In genomic region chr10:79781139-79781538, GRCm38 (mm10) we compare ENCODE assay signal across 9 mouse cellular contexts. TPM values are rescaled to one million over a fixed set of nuclear protein-coding genes. Genes with fewer than 3 reads are reported as not detected.
DNase-seq lines count a peak whose midpoint lies in the region; ATAC-seq and TF ChIP-seq lines count a peak whose summit lies in the region.
"Had no signal": no experiment of that assay in that cellular context is flagged by ENCODE, and none has a peak within 500 bp of the region (broad histone marks: within the 10 kb centered on the region; RNA-seq: fewer than 3 reads in every experiment).

No protein-coding gene starts in this region.

- no peak overlapping the region for H3ac ChIP-seq in myocyte (ENCODE audit: control insufficient read depth, insufficient read length)

- H3K9ac ChIP-seq in liver, adult 2 months (ENCODE audit: low read depth, low read length): 0 out of 2 replicates have a peak overlapping the region, but pooled peaks have one; percentile 12
- no peak overlapping the region for H3K9ac ChIP-seq in embryonic facial prominence, embryonic 15.5 days
- H3K9ac ChIP-seq in intestine, embryonic 15.5 days: no peak overlapping the region

- DNase-seq in liver, adult 2 months (ENCODE audit: extremely low read depth, low read depth, low spot score): no peak
- no peak for DNase-seq in liver
- no peak for DNase-seq in ovary, postnatal 36 days (ENCODE audit: low spot score)
- DNase-seq in ovary, postnatal 14 days (ENCODE audit: low spot score): no peak
- no peak for DNase-seq in spleen, postnatal 14 days (ENCODE audit: low spot score in 2 of 2)

- H3K9me3 ChIP-seq in embryonic facial prominence, embryonic 15.5 days (replicated peaks): no peaks in the 10 kb centered on the region
- no peaks in the 10 kb centered on the region for H3K9me3 ChIP-seq in intestine, embryonic 15.5 days

- no peak for TF ChIP-seq CTCF in liver, adult 2 months (IDR thresholded peaks at IDR 0.05; ENCODE audit: low read depth, low read length)

- peak overlapping the region; percentile 87 for H3K4me2 ChIP-seq in embryonic facial prominence, embryonic 15.5 days (replicated peaks)
- peak overlapping the region; percentile 82 for H3K4me2 ChIP-seq in intestine, embryonic 15.5 days (replicated peaks)
- H3K4me2 ChIP-seq in myocyte (ENCODE audit: low read depth): peak overlapping the region; percentile 83

- whole genome bisulfite sequencing in liver, adult 2 months: 32% methylated on average over 21 of the region's 21 CpGs
- WGBS in embryonic facial prominence, embryonic 15.5 days: 28% methylated on average over 21 of the region's 21 CpGs
- WGBS in intestine, embryonic 15.5 days: 29% methylated on average over 21 of the region's 21 CpGs

- no peaks in the 10 kb centered on the region for H3K27me3 ChIP-seq in liver, adult 2 months (ENCODE audit: control insufficient read depth, insufficient read depth, low read length)
- H3K27me3 ChIP-seq in embryonic facial prominence, embryonic 15.5 days: peaks cover 13% of the 10 kb centered on the region
- H3K27me3 ChIP-seq in intestine, embryonic 15.5 days (replicated peaks): no peaks in the 10 kb centered on the region
- no peaks in the 10 kb centered on the region for H3K27me3 ChIP-seq in myocyte (ENCODE audit: control insufficient read depth, insufficient read depth, insufficient read length)

- no peaks in the 10 kb centered on the region for H3K36me3 ChIP-seq in liver, adult 2 months (ENCODE audit: control insufficient read depth, insufficient read depth, low read length)
- no peaks in the 10 kb centered on the region for H3K36me3 ChIP-seq in embryonic facial prominence, embryonic 15.5 days
- H3K36me3 ChIP-seq in intestine, embryonic 15.5 days: no peaks in the 10 kb centered on the region
- no peaks in the 10 kb centered on the region for H3K36me3 ChIP-seq in myocyte (ENCODE audit: control insufficient read depth, insufficient read depth)

- H3K79me2 ChIP-seq in liver, adult 2 months (ENCODE audit: control insufficient read depth, insufficient read depth, low read length): no peaks in the 10 kb centered on the region
- no peaks in the 10 kb centered on the region for H3K79me2 ChIP-seq in myocyte (ENCODE audit: control insufficient read depth, insufficient read depth)

- H3K27ac ChIP-seq in liver, adult 2 months (replicated peaks; ENCODE audit: insufficient read depth, low read depth, low read length): no peak overlapping the region
- no peak overlapping the region; the same call in 1 of the 2 replicates for H3K27ac ChIP-seq in embryonic facial prominence, embryonic 15.5 days (replicated peaks)
- H3K27ac ChIP-seq in intestine, embryonic 15.5 days: no peak overlapping the region

- H3K4me3 ChIP-seq in liver, adult 2 months (ENCODE audit: insufficient read depth, low read depth, low read length): no peak overlapping the region
- H3K4me3 ChIP-seq in embryonic facial prominence, embryonic 15.5 days (replicated peaks): peak overlapping the region; percentile 48
- H3K4me3 ChIP-seq in intestine, embryonic 15.5 days (replicated peaks): peak overlapping the region; percentile 46
- H3K4me3 ChIP-seq in myocyte: peak overlapping the region; percentile 12

- no peak for TF ChIP-seq POLR2A in liver, adult 2 months (IDR thresholded peaks at IDR 0.05; ENCODE audit: extremely low read depth, insufficient read depth, low read length)
- TF ChIP-seq POLR2A in myocyte (IDR thresholded peaks at IDR 0.05; ENCODE audit: insufficient read length, low read depth): no peak

- ATAC-seq in embryonic facial prominence, embryonic 15.5 days (ENCODE audit: insufficient number of reproducible peaks, low FRiP score, low TSS enrichment, low read depth): no peak
- no peak for ATAC-seq in intestine, embryonic 15.5 days

- H3K4me1 ChIP-seq in liver, adult 2 months (ENCODE audit: control insufficient read depth, insufficient read depth, low read length): no peaks in the 10 kb centered on the region; the same call in 1 of the 2 replicates
- peaks cover 38% of the 10 kb centered on the region for H3K4me1 ChIP-seq in embryonic facial prominence, embryonic 15.5 days
- peaks cover 42% of the 10 kb centered on the region for H3K4me1 ChIP-seq in intestine, embryonic 15.5 days (replicated peaks)

TF ChIP-seq in myocyte, 11 proteins besides CTCF, POLR2A, EP300 and RAD21:
- TF ChIP-seq MAX (IDR thresholded peaks at IDR 0.05; ENCODE audit: low read depth) (no peak), TCF12 (IDR thresholded peaks at IDR 0.05; ENCODE audit: insufficient read depth, poor library complexity, severe bottlenecking) (no peak), REST (IDR thresholded peaks at IDR 0.05; ENCODE audit: insufficient read depth, insufficient read length) (no peak), SRF (IDR thresholded peaks at IDR 0.05; ENCODE audit: control insufficient read depth, insufficient read length, low read depth) (no peak), CEBPB (IDR thresholded peaks at IDR 0.05; ENCODE audit: insufficient read depth, poor library complexity, severe bottlenecking) (no peak), MYOD1 (IDR thresholded peaks at IDR 0.05; ENCODE audit: control insufficient read depth in 1 of 3, insufficient read length in 2 of 3, low read depth in 2 of 3) (no peak), POLR2AphosphoS2 (IDR thresholded peaks at IDR 0.05; ENCODE audit: insufficient read length, low read depth) (no peak), TCF3 (IDR thresholded peaks at IDR 0.05; ENCODE audit: insufficient read length, low read depth) (no peak), USF1 (IDR thresholded peaks at IDR 0.05; ENCODE audit: low read depth) (no peak), MYOG (IDR thresholded peaks at IDR 0.05; ENCODE audit: control insufficient read depth in 1 of 3, insufficient read depth in 1 of 3, insufficient read length in 2 of 3, low read depth in 2 of 3) (no peak), E2F4 (IDR thresholded peaks at IDR 0.05; ENCODE audit: insufficient read depth) (no peak)

RNA-seq across cellular contexts. Expression of gene Fstl3, which starts 4.1 kb away (rescaled TPM):
- 0.09 and 0.27 TPM in 2 replicates for total RNA-seq in liver, adult 2 months (2014; rRNA removed)
- polyA plus RNA-seq in liver, adult 2 months (2012; rRNA removed): 0.18 and 0.60 TPM in 2 replicates
- 20.1 and 20.2 TPM in 2 replicates for polyA plus RNA-seq in embryonic facial prominence, embryonic 15.5 days (2015; fragmentation: Nextera tagmentation; extraction: Ambion mirVana)
- 14.0 and 16.1 TPM in 2 replicates for polyA plus RNA-seq in intestine, embryonic 15.5 days (2015; fragmentation: Nextera tagmentation; extraction: Ambion mirVana)
- polyA plus RNA-seq in myocyte (2012; fragmentation: generic; extraction: Trizol): 28.9 TPM

RNA-seq across cellular contexts. Expression of gene Prss57, which starts 9.6 kb away (rescaled TPM):
- not detected in 2 replicates for total RNA-seq in liver, adult 2 months (2014; rRNA removed)
- not detected in 2 replicates for polyA plus RNA-seq in liver, adult 2 months (2012; rRNA removed)
- polyA plus RNA-seq in embryonic facial prominence, embryonic 15.5 days (2015; fragmentation: Nextera tagmentation; extraction: Ambion mirVana): 0.07 TPM in 1 of 2 replicates, not detected in the other
- polyA plus RNA-seq in intestine, embryonic 15.5 days (2015; fragmentation: Nextera tagmentation; extraction: Ambion mirVana): 0.09 TPM in 1 of 2 replicates, not detected in the other
- polyA plus RNA-seq in myocyte (2012; fragmentation: generic; extraction: Trizol): 0.07 TPM

RNA-seq across cellular contexts. Expression of gene Palm, which starts 12.2 kb away (rescaled TPM):
- 0.81 and 0.92 TPM in 2 replicates for total RNA-seq in liver, adult 2 months (2014; rRNA removed)
- 1.9 and 3.0 TPM in 2 replicates for polyA plus RNA-seq in liver, adult 2 months (2012; rRNA removed)
- 88.1 and 96.6 TPM in 2 replicates for polyA plus RNA-seq in embryonic facial prominence, embryonic 15.5 days (2015; fragmentation: Nextera tagmentation; extraction: Ambion mirVana)
- 48.1 and 48.5 TPM in 2 replicates for polyA plus RNA-seq in intestine, embryonic 15.5 days (2015; fragmentation: Nextera tagmentation; extraction: Ambion mirVana)
- polyA plus RNA-seq in myocyte (2012; fragmentation: generic; extraction: Trizol): 70.0 TPM

RNA-seq across cellular contexts. Expression of gene Rnf126, which starts 14.4 kb away (rescaled TPM):
- total RNA-seq in liver, adult 2 months (2014; rRNA removed): 7.6 and 11.7 TPM in 2 replicates
- 65.1 and 70.6 TPM in 2 replicates for polyA plus RNA-seq in liver, adult 2 months (2012; rRNA removed)
- polyA plus RNA-seq in embryonic facial prominence, embryonic 15.5 days (2015; fragmentation: Nextera tagmentation; extraction: Ambion mirVana): 110 and 127 TPM in 2 replicates
- 89.8 and 91.6 TPM in 2 replicates for polyA plus RNA-seq in intestine, embryonic 15.5 days (2015; fragmentation: Nextera tagmentation; extraction: Ambion mirVana)
- polyA plus RNA-seq in myocyte (2012; fragmentation: generic; extraction: Trizol): 91.3 TPM

RNA-seq across cellular contexts. Expression of gene Fgf22, which starts 26.3 kb away (rescaled TPM):
- total RNA-seq in liver, adult 2 months (2014; rRNA removed): not detected in 2 replicates
- polyA plus RNA-seq in liver, adult 2 months (2012; rRNA removed): not detected in 2 replicates
- polyA plus RNA-seq in embryonic facial prominence, embryonic 15.5 days (2015; fragmentation: Nextera tagmentation; extraction: Ambion mirVana): 2.5 and 3.9 TPM in 2 replicates
- polyA plus RNA-seq in intestine, embryonic 15.5 days (2015; fragmentation: Nextera tagmentation; extraction: Ambion mirVana): 0.09 and 0.28 TPM in 2 replicates
- polyA plus RNA-seq in myocyte (2012; fragmentation: generic; extraction: Trizol): 0.26 TPM
- total RNA-seq: adrenal gland, postnatal 4 days had no signal

Comparison
In these comparisons a context has a peak if more than half of its experiments do, and no peak if none do; other contexts are left out.
1. RNA of gene Palm, which starts 12.2 kb away (polyA plus RNA-seq): 88.1 to 96.6 TPM in embryonic facial prominence, embryonic 15.5 days, 70.0 TPM in myocyte (single experiment) and 48.1 to 48.5 TPM in intestine, embryonic 15.5 days; 1.9 to 3.0 TPM in liver, adult 2 months; every median in the first group is over 10 times any median in the second.
2. Peak in every context shown above with its lines, with median percentiles within 50 percentile points of each other: H3K4me2 ChIP-seq.